Mouse (Mus musculus): ENCODE measurements around the gene Alkbh6.

The Alkbh6 gene

GRCm38 (mm10) chr7:30296816-30297215, 11.7 kb upstream of the Alkbh6 start:
- no peak for DNase-seq

- DNase-seq = no peak
Measured at GRCm38 (mm10) chr7:30297266-30297665, 11.3 kb upstream of the Alkbh6 start.

DNA sequence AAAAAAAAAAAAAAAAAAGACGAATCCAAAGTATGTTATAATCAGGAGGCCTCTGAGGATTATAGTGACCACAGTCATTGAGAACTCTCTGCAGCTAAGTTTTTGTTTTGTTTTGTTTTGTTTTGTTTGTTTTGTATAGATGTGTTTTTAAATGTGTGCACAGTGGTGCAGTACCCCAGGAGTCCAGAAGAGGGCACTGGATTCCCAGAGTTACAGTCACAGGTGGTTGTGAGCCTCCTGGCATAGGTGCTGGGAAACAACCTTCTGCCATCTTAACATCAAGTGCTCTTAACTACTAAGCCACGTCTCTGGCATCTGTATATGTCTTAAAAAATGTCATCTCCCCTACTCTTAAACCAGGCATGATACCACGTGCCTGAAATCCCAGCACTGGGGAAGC, 7.6 kb upstream of the Alkbh6 start:
- DNase-seq = peak; percentile 47

DNA sequence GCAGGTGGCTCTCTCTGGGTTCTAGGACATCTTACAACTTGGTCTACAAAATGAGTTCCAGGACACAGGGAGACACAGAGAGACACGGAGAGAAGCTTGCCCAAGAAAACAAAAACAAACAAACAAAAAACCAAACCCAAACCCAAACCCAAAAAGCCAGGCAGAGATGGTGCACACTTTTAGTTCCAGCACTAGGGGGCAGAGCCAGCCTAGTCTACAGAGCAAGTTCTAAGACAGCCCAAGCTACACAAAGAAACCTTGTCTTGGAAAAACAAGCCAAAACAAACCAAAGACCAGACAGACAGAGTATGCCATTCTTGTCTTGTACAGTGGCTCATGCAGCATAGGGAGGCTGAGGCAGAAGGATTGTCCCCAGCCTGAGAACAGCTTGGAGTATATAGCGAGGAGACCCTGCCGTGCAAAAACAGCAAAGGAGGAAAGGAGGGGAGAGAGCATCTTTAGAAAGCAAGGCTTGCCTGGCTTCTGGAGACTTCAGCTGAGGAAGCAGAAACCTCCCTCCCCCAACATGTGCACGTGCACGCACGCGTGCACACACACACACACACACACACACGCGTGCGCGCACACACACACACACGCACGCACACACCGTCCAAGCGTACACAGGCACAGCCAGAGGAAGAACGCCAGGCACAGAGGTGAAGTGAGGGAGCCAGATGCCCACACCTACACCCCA, 2.3 kb upstream of the Alkbh6 start:
- no peak for DNase-seq

- DNase-seq = no peak
Measured at GRCm38 (mm10) chr7:30309395-30310129, 1.0 kb downstream of the Alkbh6 start.

DNA sequence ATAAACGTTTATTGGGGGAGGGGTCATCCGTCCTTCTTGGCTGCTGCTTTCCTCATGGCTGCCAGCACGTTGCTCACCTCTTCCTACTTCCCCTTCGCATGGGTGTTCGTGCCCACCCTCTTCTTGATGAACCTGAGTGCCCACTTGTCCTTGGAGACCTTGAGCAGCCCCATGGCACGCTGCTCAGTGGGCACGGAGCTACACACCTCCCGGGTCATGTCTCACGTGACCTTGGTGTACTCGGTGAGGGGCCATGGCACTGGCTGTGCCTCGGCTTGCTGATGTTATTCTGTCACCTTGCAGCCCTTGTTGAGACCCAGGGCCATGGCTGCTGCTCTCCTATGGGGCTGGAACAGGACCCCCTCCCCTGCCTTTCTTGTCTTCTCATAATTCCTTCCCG, 1.6 kb downstream of the Alkbh6 start:
- no peak for DNase-seq

GRCm38 (mm10) chr7:30313666-30314320, 5.3 kb downstream of the Alkbh6 start:
- DNase-seq = no peak

DNA sequence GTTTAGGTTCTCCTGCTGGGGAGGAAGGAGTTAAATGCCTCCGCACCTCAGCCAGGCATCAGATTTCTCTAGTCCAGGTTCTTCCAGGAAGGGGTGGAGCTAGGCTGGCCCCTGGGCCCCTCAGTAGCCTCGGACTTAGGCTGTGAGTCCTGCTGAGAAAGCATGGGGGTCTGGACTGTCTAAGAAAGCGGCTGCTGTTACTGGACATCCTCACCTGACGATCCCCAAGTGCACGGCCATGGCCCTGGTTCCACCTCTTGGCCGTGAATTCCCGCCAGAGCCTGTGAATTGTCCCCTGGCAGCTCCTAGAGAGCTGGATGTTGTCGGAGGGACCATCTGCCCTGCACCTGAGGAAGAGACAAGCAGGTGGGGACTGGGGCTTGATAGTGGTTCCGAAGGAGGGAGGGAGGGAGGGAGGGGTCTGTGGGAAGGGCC, 6.2 kb downstream of the Alkbh6 start, which contains the start of gene Syne4:
Gene Syne4, plus strand, starts transcription at position 87 of the 435 bp plus-strand sequence.
- no peak for DNase-seq

DNA sequence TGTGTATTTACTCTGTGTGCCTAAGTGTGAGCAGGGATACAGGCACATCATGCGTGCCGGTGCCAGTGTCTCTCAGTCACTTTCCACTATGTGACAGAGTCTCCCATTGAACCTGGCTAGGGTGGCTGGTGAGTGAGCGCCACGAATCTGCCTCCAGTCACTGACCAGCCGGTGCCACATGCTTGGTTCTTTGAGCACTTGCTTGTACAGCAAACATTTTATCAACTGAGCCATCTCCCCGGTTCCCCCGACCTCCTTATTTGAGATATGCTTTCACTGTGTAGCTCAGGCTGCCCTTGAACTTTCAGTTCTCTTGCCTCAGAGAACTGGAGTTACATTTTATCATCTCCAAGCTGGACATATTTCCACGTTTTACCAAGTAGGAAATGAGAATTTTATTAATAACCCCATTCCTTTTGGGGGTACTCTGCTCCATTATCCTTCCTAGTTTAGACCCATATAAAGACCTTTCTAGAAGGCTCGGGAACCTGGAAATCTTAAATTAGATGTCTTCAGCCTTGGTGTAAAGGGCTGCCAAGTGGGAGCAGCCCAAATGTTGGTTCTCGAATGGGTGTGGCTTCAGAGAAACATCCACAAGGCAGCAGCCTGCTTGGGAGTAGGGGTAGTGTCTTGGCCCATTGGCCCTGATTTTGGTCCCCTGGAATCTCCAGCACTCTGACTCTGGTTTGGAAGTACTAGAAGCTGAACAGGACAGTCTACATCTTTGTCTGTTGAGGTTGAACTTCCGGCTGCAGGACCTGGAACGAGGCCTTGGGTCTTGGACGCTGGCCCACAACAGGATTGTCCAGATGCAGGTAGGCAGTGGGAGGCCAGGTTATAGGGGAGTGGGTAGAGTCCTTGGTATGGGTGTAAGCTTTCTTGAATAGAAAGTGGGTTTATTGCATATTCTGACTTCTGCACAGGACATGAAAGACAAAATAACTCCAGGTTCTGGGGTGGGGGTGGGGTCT, 7.3 kb downstream of the Alkbh6 start:
- DNase-seq = no peak

DNA sequence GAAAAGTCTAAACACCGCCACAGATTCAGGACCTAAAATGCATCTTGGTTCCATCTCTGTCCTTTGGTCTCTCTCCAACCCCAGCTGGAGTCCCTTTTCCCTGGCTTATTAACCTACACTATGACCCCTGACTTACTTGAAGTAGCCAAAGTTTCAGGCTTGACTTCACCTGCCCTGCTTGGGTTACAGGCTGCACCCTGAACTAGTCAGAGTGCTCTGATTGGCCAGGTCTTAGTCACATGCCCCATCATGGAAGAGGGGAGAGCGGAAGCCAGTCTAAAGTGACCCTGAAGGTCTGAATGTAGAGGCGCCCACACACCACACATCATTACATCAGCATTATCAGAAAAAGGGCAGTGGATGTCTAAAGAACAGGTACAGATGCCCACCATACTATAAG, 9.6 kb downstream of the Alkbh6 start:
- no peak for DNase-seq

GRCm38 (mm10) chr7:30320946-30321345, 12.4 kb downstream of the Alkbh6 start:
- DNase-seq = no peak

DNA sequence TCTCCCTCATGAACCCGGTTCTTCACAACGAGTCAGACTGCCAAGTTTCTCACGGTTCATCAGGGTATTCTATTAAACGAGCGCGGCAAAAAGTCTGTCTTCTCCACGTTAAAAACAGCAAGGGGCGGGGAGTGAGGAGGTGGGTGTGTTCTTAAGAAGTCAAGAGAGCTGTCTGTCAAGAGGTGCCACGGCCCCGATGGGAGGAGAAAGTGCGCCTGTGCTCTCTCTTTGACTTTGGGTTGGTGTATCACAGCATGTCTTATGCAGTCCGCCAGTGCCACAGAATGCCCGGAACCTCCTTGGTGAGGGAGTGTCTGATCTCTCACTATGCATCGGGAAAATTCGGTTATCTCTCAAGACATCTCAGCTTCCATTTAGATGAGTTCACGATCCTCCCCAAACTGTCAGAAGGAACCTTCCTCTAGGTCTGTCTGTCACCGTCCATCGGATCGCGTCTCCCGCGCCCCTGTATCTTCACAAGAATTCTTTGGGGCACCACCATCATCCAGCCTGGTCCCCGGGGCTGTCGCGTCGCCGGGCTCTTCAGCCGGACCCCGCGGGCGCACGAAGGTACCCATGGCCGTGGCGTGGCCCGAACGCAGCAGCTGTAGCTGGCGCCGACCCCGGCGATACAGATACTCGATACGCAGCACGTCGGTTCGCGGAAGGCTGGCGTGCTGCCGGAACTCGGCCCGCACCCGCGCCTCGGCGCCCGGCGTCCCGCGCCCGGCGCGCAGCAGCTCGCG, 13.2 kb downstream of the Alkbh6 start, which contains the start of gene E130208F15Rik:
Gene E130208F15Rik, plus strand, starts transcription at position 202 of the 746 bp plus-strand sequence.
- peak; percentile 89 for DNase-seq

DNA sequence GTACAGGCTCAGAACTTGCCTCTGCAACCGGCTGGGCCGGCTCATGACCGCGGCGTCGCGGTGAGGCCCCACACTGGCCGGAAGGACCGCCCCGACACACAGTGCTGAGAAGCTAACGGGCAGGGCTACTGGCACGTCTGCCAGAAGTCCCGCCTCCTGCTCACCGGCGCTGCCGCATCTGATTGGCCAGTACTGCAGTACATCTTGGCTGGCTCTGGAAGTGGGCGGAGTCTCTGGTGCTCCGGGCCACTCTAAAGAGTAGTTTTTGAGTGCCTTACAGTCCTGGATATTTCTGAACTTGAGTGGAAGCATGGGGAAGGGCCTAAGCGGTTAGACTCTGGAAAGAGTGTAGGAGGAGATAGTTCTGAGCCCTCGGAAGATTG, 13.8 kb downstream of the Alkbh6 start:
- DNase-seq = peak; percentile 99

- DNase-seq = no peak
Measured at GRCm38 (mm10) chr7:30322865-30323264, 14.3 kb downstream of the Alkbh6 start.

GRCm38 (mm10) chr7:30323795-30324194, 15.3 kb downstream of the Alkbh6 start, which contains the start of gene Sdhaf1:
Gene Sdhaf1 (minus strand): TSS chr7:30323895.
- no peak for DNase-seq

- DNase-seq = no peak
Measured at GRCm38 (mm10) chr7:30324300-30324944, 15.9 kb downstream of the Alkbh6 start.

- peak; percentile 66 for DNase-seq
Measured at GRCm38 (mm10) chr7:30325364-30325763, 16.8 kb downstream of the Alkbh6 start.

- DNase-seq = no peak
Measured at GRCm38 (mm10) chr7:30326427-30326826, 17.9 kb downstream of the Alkbh6 start.

DNA sequence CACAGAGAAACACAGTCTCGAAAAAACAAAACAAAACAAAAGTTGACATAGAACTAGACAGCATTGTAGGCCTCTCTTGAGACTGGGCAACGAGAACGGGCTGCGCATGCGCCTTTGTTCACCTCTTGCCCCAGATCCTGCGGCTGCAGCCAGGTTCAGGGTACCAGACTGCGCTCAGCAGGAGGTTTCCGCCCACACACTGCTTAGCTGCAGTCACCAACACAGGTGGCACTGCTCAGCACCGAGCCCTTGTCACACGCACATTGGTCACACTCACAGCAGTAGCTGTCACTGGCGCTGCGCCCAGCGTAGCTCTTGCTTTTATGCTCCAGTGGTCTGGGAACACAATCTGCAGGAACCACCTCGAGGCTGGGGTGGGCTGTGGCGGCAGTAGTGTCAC, 18.6 kb downstream of the Alkbh6 start:
- DNase-seq = peak; percentile 44

DNA sequence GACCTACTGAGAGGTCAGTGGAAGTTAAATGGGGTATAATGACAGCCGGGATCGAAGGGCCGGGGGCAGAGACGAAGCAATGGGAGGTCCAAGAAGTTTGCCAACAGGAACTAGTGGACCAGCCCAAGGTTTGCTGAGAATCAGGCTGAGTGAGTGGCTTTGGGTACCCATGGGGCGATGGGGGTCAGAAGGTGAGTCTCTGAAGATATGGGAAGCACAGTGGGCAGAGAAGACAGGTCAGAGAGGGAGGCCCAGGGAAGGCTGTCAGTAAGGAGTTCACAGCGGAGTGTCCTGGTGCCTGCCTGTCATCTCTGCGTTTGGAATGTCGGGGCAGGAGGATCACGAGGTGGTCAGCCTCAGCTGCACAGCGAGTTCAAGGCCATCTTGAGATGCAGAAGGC, 19.9 kb downstream of the Alkbh6 start:
- DNase-seq = no peak

GRCm38 (mm10) chr7:30331887-30332286, 23.4 kb downstream of the Alkbh6 start:
- DNase-seq = peak; percentile 89

All from lung, postnatal 36 days (tissue).